Mouse (Mus musculus) kidney, embryonic 15.5 days (tissue): ENCODE data around the gene Hist1h4f. TPM values are rescaled to one million over a fixed set of nuclear protein-coding genes. Genes with fewer than 3 reads are reported as not detected.

ENCODE experiments used
- ATAC-seq: fragments of 200-750 bp; cut with Nextera tagmentation; replicated peaks from 2 replicates; pipeline ENCODE4 v1.8.0; 2017; ENCODE audit warnings: moderate TSS enrichment; ENCODE audit not compliant: low FRiP score
- H3K27ac ChIP-seq: fragments of 300-500 bp; sonication (generic); 2 replicates; pipeline ENCODE4 v1.5.1; 2015; ENCODE audit warnings: mild to moderate bottlenecking, inconsistent platforms
- H3K27me3 ChIP-seq: fragments of 300-500 bp; sonication (generic); 2 replicates; pipeline ENCODE4 v1.6.1; 2015; ENCODE audit warnings: inconsistent platforms
- H3K36me3 ChIP-seq: fragments of 300-500 bp; sonication (generic); 2 replicates; pipeline ENCODE4 v1.6.1; 2015; ENCODE audit warnings: inconsistent platforms
- H3K4me1 ChIP-seq: fragments of 300-500 bp; sonication (generic); 2 replicates; pipeline ENCODE4 v1.6.1; 2015; ENCODE audit warnings: inconsistent platforms
- H3K4me2 ChIP-seq: fragments of 300-500 bp; sonication (generic); 2 replicates; pipeline ENCODE4 v1.6.1; 2015; ENCODE audit warnings: moderate library complexity, mild to moderate bottlenecking, inconsistent platforms
- H3K4me3 ChIP-seq: fragments of 300-500 bp; sonication (generic); replicated peaks from 2 replicates; pipeline ENCODE4 v1.5.1; 2015; ENCODE audit warnings: mild to moderate bottlenecking, inconsistent platforms
- H3K9ac ChIP-seq: fragments of 300-500 bp; sonication (generic); 2 replicates; pipeline ENCODE4 v1.6.1; 2015; ENCODE audit warnings: mild to moderate bottlenecking, inconsistent platforms
- H3K9me3 ChIP-seq: fragments of 300-500 bp; sonication (generic); replicated peaks from 2 replicates; pipeline ENCODE4 v1.6.1; 2016; ENCODE audit warnings: inconsistent platforms
- WGBS: fragments of 180-500 bp; shearing (Covaris S2); methylation state at CpG from one replicate; pipeline ENCODE4 v1.1.7; 2015; ENCODE audit warnings: mixed read lengths; 5-methylcytosine and 5-hydroxymethylcytosine counted together
- polyA plus RNA-seq: library from polyadenylated mRNA; unstranded; fragments of >200 nt; fragmentation: Nextera tagmentation; extraction: Ambion mirVana; gene quantifications from 2 replicates; pipeline ENCODE4 v1.2.1, GENCODE M21; 2015

Gene Hist1h4f
- polyA plus RNA-seq, 1 experiment from 2014 or later: 0.96 TPM

DNA sequence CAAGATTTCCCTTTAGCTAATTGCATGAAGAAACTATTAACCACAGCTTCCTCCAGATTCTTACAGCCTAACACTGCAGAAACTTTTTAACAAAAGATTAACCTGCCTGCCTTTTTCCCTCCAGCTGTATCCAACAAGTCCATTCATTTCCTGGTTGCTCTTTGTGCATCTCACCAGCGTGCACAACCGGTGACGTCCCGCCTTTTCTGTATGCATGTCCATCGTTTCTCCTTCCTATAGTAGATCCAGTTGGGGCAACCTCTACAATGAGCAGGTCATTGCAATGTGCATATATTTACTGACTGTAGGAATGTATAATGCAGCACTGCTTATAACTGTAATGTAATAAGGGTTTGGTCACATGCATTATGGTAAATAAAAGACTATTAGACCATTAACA is 27.5 kb downstream of the Hist1h4f start:
- H3K27ac ChIP-seq: no peak overlapping the region
- WGBS: 54% methylated on average over 5 of the region's 5 CpGs
- no peak for ATAC-seq

DNA sequence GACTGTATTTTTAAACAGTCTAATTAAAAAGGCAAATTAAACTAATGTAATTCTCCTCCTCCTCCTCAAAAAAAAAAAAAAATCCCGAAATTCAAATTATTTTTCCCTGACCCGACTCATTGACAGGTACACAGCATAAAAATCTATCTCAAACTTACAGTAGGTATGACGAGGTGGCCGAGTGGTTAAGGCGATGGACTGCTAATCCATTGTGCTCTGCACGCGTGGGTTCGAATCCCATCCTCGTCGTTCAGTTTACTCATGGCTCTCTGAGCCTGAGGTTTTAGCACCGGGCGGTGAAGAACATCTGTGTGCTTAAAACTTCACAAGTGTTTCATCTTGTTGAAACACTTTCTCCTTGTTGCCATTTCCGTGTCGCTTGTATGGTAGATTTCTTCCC is 29.7 kb downstream of the Hist1h4f start:
- H3K4me1 ChIP-seq: peaks cover 14% of the 10 kb centered on the region; the same call in 1 of the 2 replicates
- peak overlapping the region; percentile 10 for H3K4me3 ChIP-seq
- ATAC-seq: no peak
- H3K36me3 ChIP-seq: no peaks in the 10 kb centered on the region
- H3K27me3 ChIP-seq: no peaks in the 10 kb centered on the region
- peak overlapping the region; percentile 44 for H3K4me2 ChIP-seq
- no peak overlapping the region for H3K27ac ChIP-seq
- no peak overlapping the region for H3K9ac ChIP-seq
- H3K9me3 ChIP-seq: no peaks in the 10 kb centered on the region
- WGBS: under 1% methylated on average over 14 of the region's 14 CpGs

More for the DNA sequence above, 27.5 kb downstream of the Hist1h4f start:
- H3K9ac ChIP-seq: no peak overlapping the region
- no peaks in the 10 kb centered on the region for H3K9me3 ChIP-seq
- H3K4me3 ChIP-seq: no peak overlapping the region
- H3K27me3 ChIP-seq: no peaks in the 10 kb centered on the region
- H3K4me1 ChIP-seq: peaks cover 22% of the 10 kb centered on the region
- no peaks in the 10 kb centered on the region for H3K36me3 ChIP-seq
- no peak overlapping the region for H3K4me2 ChIP-seq

DNA sequence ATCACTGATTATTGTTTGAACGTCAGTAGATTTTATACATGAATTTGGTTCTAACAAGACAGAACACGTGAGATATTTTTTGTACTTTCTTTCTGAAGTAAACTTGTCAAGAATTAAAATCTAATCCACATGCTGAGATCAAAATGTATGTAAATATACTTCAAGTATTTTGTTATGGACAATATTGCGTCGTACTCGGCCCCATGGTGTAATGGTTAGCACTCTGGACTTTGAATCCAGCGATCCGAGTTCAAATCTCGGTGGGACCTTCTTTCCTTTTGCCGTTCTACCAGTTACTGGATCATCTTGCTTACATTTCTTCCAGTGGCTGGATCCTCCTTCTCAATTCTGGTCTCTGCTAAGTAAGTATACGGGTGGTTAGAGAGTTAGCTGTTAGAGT is 32.0 kb downstream of the Hist1h4f start:
- Histone ChIP-seq H3K9ac (0 out of 2 replicates have a peak overlapping the region, but pooled peaks have one; percentile 27), H3K27me3 (no peaks in the 10 kb centered on the region), H3K4me2 (peak overlapping the region; percentile 77), H3K4me1 (peaks cover 8% of the 10 kb centered on the region), H3K36me3 (no peaks in the 10 kb centered on the region), H3K9me3 (no peaks in the 10 kb centered on the region), H3K27ac (peak overlapping the region; percentile 71), H3K4me3 (peak overlapping the region; percentile 54)
- under 1% methylated on average over 10 of the region's 10 CpGs for WGBS
- ATAC-seq: peak; percentile 40

DNA sequence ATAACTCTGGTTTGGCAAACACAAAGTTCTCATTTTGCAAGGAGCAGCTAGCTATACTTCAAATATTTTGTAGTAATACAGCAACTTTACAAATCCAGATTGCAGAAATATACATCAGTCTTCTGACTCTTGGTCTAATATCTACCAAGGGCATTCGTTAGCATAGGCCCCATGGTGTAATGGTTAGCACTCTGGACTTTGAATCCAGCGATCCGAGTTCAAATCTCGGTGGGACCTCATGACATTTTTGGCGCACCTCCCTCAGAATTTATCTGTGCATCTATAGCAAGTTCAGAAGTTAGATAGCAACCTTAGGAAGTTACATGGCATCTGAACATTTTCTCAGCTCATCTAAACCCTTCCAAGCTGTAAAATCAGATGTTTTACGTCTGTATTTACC is 32.6 kb downstream of the Hist1h4f start:
- Histone ChIP-seq H3K27ac (peak overlapping the region; percentile 71), H3K4me1 (peaks cover 8% of the 10 kb centered on the region), H3K36me3 (no peaks in the 10 kb centered on the region), H3K4me3 (peak overlapping the region; percentile 54), H3K4me2 (peak overlapping the region; percentile 77), H3K9ac (0 out of 2 replicates have a peak overlapping the region, but pooled peaks have one; percentile 27), H3K9me3 (no peaks in the 10 kb centered on the region), H3K27me3 (no peaks in the 10 kb centered on the region)
- WGBS: under 1% methylated on average over 6 of the region's 6 CpGs
- peak; percentile 61 for ATAC-seq

DNA sequence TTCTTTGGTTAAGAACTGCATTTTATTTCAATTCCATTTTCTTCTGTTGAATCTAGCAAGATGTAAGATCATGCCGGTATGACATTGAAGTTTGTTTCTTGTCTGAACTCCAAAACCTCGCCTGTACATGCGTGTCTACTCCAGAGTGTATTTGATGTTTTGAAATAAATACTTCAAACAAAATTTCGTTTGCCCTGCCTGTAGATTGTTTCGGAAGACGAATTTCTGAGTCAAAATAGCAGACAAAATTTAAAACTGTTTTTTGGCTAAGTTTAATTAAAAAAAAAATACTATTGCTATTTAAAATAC is 33.2 kb downstream of the Hist1h4f start:
- Histone ChIP-seq H3K36me3 (no peaks in the 10 kb centered on the region), H3K4me1 (peaks cover 8% of the 10 kb centered on the region), H3K9me3 (no peaks in the 10 kb centered on the region), H3K9ac (0 out of 2 replicates have a peak overlapping the region, but pooled peaks have one; percentile 26), H3K4me3 (peak overlapping the region; percentile 54), H3K27ac (peak overlapping the region; percentile 51; the same call in 1 of the 2 replicates), H3K27me3 (no peaks in the 10 kb centered on the region), H3K4me2 (peak overlapping the region; percentile 77)
- 1% methylated on average over 6 of the region's 6 CpGs for WGBS
- ATAC-seq: peak; percentile 0; the same call in 1 of the 2 replicates

DNA sequence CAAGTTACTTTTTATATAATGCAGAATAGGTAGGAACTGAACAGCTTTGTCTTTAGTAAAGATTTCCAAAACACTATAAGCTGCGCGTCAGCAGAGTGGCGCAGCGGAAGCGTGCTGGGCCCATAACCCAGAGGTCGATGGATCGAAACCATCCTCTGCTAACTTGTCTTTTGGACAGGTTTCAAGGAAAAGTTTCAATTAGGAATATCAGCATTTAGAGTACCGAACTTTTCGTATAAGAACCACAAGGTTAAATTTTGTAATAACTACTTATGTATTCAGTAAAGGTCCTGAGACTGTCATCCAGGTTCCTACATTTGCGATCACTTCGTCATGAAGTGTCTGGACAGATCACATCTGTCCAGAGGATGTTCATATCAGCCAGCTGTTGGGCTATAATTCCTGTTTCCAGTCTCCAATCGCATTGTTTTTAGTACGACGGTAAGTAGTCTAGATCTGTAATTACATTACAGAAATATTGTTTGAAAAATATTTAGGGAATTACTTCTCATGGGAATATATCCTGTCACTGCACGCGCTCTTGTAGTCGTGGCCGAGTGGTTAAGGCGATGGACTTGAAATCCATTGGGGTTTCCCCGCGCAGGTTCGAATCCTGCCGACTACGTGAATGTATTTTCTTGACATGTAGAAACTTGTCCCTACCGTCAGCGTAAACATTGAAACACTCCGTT is 33.7 kb downstream of the Hist1h4f start:
- H3K9me3 ChIP-seq: no peaks in the 10 kb centered on the region
- H3K4me3 ChIP-seq: peak overlapping the region; percentile 54
- peak overlapping the region; percentile 77 for H3K4me2 ChIP-seq
- under 1% methylated on average over 27 of the region's 27 CpGs for WGBS
- H3K4me1 ChIP-seq: peaks cover 8% of the 10 kb centered on the region
- no peaks in the 10 kb centered on the region for H3K36me3 ChIP-seq
- ATAC-seq: peak; percentile 90
- peak overlapping the region; percentile 34; the same call in 1 of the 2 replicates for H3K9ac ChIP-seq
- peak overlapping the region; percentile 86 for H3K27ac ChIP-seq
- H3K27me3 ChIP-seq: no peaks in the 10 kb centered on the region

DNA sequence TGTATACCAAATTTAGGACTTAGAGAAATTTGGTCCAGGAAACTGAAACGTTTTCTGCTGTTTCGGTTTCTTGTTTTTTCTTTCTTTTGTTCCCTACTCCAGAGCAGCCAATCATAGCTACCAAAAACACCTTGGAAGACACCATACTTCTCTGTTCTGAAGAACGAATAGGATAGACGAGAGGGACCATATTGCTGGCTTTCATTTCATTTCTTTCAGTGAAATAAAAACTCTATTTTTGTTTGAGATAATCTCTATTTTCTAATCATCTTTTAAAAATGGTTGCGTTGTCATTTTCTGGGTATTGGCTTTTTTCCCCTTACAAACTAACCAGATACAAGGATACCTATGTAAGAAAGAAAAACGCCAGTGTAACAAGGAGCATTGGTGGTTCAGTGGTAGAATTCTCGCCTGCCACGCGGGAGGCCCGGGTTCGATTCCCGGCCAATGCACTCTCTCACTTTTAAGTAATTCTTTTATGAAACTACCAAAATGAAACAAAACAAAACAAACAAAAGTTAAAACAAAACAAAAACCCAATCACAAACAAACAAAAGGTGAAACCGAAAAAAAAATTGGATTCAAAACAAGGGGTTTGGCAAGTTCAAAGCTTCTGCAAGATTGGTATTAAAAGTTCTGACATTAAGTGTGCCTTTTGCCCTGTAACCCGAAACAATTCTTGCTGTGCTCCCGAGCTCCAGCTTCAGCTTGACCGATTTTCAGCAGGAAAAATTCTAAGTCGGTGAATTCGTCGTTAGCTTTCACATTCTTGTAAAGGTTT is 34.4 kb downstream of the Hist1h4f start:
- Histone ChIP-seq H3K4me2 (peak overlapping the region; percentile 77), H3K9ac (peak overlapping the region; percentile 36; the same call in 1 of the 2 replicates), H3K36me3 (no peaks in the 10 kb centered on the region), H3K4me3 (peak overlapping the region; percentile 54), H3K4me1 (peaks cover 8% of the 10 kb centered on the region), H3K27me3 (no peaks in the 10 kb centered on the region), H3K27ac (peak overlapping the region; percentile 86), H3K9me3 (no peaks in the 10 kb centered on the region)
- ATAC-seq: peak; percentile 66; the same call in 1 of the 2 replicates
- under 1% methylated on average over 19 of the region's 19 CpGs for WGBS

DNA sequence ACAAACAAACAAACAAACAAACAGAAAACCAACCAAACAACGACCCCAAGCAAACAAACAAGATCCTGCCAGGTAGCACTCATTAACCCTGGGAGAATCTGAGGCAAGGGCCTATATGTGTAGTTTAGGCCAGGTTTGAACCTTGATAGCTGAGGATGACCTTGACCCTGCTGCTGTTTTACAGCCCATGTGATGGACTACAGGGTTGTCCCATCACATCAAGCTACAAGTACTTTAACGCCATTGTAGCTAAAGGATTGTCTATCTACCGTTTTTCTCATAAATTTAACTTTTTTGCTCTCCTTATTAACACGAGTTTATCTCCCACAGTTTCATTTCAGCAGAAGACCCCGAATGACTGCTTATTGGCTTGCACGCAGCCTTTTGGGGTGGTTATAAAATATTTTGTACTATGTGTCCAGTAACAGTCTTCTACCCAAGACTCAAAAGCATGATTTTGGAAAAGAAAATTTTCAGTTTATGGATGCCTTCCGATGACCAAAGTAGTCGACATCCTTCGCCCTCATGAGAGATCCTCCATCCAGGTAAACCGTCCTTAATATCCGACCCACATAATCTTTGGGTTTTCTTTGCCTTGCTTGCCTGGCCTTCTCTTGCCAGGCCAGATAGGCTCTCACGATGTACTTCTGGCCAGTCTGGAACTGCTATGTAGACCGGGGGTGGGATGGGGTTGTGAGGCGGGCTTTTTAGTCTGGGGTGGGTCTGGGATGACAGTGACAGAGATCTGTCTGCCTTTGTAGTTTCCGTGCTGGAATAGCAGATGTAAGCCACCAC is 35.4 kb downstream of the Hist1h4f start:
- no peaks in the 10 kb centered on the region for H3K9me3 ChIP-seq
- H3K4me2 ChIP-seq: peak overlapping the region; percentile 77
- H3K27me3 ChIP-seq: no peaks in the 10 kb centered on the region
- H3K36me3 ChIP-seq: no peaks in the 10 kb centered on the region
- H3K4me1 ChIP-seq: peaks cover 8% of the 10 kb centered on the region
- ATAC-seq: no peak
- H3K27ac ChIP-seq: no peak overlapping the region; the same call in 1 of the 2 replicates
- WGBS: 54% methylated on average over 15 of the region's 15 CpGs
- peak overlapping the region; percentile 26; the same call in 1 of the 2 replicates for H3K9ac ChIP-seq
- peak overlapping the region; percentile 54 for H3K4me3 ChIP-seq

DNA sequence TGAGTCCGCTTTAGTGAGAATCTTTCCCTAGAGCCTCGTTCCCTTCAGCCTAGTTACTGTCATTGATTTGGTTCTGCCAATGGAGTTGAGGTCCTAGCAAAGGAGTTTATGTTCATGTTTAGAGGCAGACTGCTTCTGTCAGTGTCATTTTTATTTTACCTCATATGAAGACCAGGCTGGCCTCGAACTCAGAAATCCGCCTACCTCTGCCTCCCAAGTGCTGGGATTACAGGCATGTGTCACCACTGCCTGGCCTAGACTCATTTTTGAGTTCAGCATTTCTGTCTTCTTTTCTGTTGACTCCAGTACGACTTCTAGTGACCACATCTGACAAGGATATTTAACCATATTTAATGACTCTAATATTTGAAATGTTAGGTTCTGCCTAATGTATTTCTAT is 36.2 kb downstream of the Hist1h4f start:
- Histone ChIP-seq H3K4me3 (no peak overlapping the region), H3K36me3 (no peaks in the 10 kb centered on the region), H3K27ac (no peak overlapping the region), H3K4me1 (peaks cover 12% of the 10 kb centered on the region), H3K4me2 (no peak overlapping the region), H3K27me3 (no peaks in the 10 kb centered on the region), H3K9ac (no peak overlapping the region), H3K9me3 (no peaks in the 10 kb centered on the region)
- ATAC-seq: no peak
- WGBS: 79% methylated on average over 5 of the region's 5 CpGs

DNA sequence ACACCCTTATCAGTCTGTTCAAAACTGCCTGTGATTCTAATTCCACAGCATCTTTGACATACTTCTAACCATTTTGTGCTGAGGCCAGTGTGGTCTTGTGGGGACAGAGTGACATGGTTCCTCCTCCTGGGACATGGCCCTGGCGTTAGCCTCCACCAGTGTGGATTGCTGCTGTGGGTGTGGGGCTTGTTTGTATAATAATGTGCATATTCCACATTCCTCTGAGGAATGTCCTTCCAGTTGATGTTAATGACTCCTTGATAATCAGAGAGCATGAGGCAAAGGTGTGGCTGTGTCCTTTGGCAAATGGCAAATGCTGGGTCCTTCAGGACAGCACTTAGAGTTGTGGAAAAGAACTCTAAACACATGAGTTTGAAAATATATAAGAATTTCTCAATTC is 37.9 kb downstream of the Hist1h4f start:
- Histone ChIP-seq H3K36me3 (no peaks in the 10 kb centered on the region), H3K4me3 (no peak overlapping the region), H3K4me2 (no peak overlapping the region), H3K9ac (no peak overlapping the region), H3K9me3 (no peaks in the 10 kb centered on the region), H3K27ac (no peak overlapping the region), H3K27me3 (no peaks in the 10 kb centered on the region), H3K4me1 (peaks cover 12% of the 10 kb centered on the region)
- no peak for ATAC-seq
- 85% methylated on average over 1 of the region's 1 CpGs for whole genome bisulfite sequencing

DNA sequence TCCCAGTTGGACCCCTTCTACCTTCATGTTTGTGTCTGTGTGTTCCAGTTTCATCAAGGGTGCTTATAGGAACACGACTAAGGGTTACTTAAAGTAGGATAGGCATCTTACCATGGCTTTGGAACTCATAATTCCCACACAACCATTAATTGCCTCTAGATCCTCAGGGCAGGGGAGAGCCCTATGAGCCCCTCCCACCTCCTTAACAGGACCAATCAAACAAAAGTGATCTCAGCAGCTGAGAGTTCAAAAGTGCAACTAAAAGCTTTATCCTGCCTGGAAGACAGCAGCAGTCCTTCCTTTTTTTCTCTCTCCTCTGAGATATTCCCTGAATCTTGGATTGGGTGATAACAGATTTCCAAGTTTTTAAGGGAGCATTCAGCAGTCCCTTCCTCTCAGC is 41.3 kb downstream of the Hist1h4f start:
- ATAC-seq: no peak
- H3K36me3 ChIP-seq: no peaks in the 10 kb centered on the region
- no peaks in the 10 kb centered on the region for H3K27me3 ChIP-seq
- no peaks in the 10 kb centered on the region for H3K9me3 ChIP-seq
- no peak overlapping the region for H3K4me2 ChIP-seq
- H3K27ac ChIP-seq: no peak overlapping the region
- 39% methylated on average over 1 of the region's 1 CpGs for WGBS
- peaks cover 24% of the 10 kb centered on the region for H3K4me1 ChIP-seq
- H3K9ac ChIP-seq: no peak overlapping the region
- H3K4me3 ChIP-seq: no peak overlapping the region
